Mouse (Mus musculus) thymus, adult 2 months (tissue): ENCODE measurements around the gene Olfr287.

Experiments used
- CTCF ChIP-seq: fragments of 200-500 bp; IDR thresholded peaks from 2 replicates; pipeline ENCODE4 v1.5.1; 2012; ENCODE audit warnings: mild to moderate bottlenecking, control low read depth, low read length, moderate library complexity, borderline replicate concordance; ENCODE audit not compliant: control insufficient read depth, poor library complexity, insufficient read depth; ENCODE audit errors: extremely low read depth
- POLR2A ChIP-seq: fragments of 200-500 bp; IDR thresholded peaks from 2 replicates; pipeline ENCODE4 v1.6.1; 2012; ENCODE audit warnings: mild to moderate bottlenecking, low read length, control low read depth, moderate library complexity; ENCODE audit not compliant: control insufficient read depth, poor library complexity, insufficient read depth; ENCODE audit errors: extremely low read depth

GRCm38 (mm10) chr15:98234350-98234749 lies 13.5 kb upstream of the Olfr287 start, which contains the start of gene Olfr286:
- TF ChIP-seq CTCF = no peak
- TF ChIP-seq POLR2A = no peak
